Mouse (Mus musculus): Measurements from ENCODE around the gene Hnrnpab. TPM values are rescaled to one million over a fixed set of nuclear protein-coding genes. Genes with fewer than 3 reads are reported as not detected.

The Hnrnpab gene
- polyA plus RNA-seq, 1 experiment = 101 TPM

DNA sequence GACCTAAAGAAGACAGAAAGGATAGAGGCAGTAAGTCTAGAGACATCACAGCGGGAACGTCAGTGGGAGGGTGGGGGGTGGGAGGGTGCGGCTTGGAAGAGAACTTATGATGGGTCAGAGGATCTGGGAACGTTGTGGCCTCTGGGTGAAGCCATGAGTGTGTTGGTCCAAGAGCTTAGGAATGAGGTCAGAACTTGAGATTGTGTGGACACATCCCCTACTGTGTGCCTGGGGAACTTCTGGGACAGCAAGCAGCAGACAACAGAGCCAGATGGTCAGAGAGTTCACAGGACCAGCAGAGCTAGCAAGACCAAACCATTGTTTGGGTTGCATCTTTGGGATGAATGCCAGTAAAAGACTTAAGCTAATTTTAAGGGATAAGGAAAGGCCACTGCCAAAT is 37.8 kb downstream of the Hnrnpab start:
- TF ChIP-seq CTCF (IDR thresholded peaks at IDR 0.05; ENCODE audit: borderline replicate concordance, insufficient read depth, low read depth, low read length) (no peak), POLR2A (IDR thresholded peaks at IDR 0.05; ENCODE audit: borderline replicate concordance, insufficient read depth, low read length) (no peak)
- 80% methylated on average over 4 of the region's 4 CpGs for WGBS
- H3K27ac ChIP-seq (ENCODE audit: insufficient read depth, low read length) = no peak overlapping the region
- H3K4me1 ChIP-seq (ENCODE audit: control insufficient read depth, insufficient read depth, low read length) = no peaks in the 10 kb centered on the region
- DNase-seq = no peak
- H3K27me3 ChIP-seq (ENCODE audit: control insufficient read depth, insufficient read depth, low read length) = no peaks in the 10 kb centered on the region
- no peak overlapping the region for H3K4me3 ChIP-seq (replicated peaks; ENCODE audit: insufficient read depth, low read depth, low read length)

DNA sequence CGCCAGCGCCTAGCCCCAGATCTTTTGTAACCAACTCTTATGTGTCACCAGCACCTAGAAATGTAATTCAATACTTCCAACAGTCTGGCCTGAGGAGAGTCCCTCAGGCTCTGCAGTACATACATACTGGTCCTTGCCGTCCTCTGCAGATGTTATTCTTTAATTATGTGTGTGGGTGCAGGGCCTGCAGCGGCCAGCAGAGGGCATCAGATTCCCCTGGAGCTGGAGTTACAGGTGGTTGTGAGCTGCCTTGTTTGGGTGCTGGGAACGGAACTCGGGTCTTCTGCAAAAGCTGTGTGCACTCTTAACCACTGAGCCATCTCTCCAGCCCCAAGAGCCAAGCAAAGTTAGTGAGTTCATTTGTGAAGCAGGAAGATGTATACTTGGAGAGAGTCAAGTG is 40.7 kb downstream of the Hnrnpab start:
- TF ChIP-seq POLR2A (IDR thresholded peaks at IDR 0.05; ENCODE audit: borderline replicate concordance, insufficient read depth, low read length) (no peak), CTCF (IDR thresholded peaks at IDR 0.05; ENCODE audit: borderline replicate concordance, insufficient read depth, low read depth, low read length) (no peak)
- WGBS = 94% methylated on average over 6 of the region's 6 CpGs
- Histone ChIP-seq H3K4me3 (replicated peaks; ENCODE audit: insufficient read depth, low read depth, low read length) (no peak overlapping the region), H3K27ac (ENCODE audit: insufficient read depth, low read length) (no peak overlapping the region), H3K4me1 (ENCODE audit: control insufficient read depth, insufficient read depth, low read length) (no peaks in the 10 kb centered on the region), H3K27me3 (ENCODE audit: control insufficient read depth, insufficient read depth, low read length) (no peaks in the 10 kb centered on the region)
- no peak for DNase-seq

DNA sequence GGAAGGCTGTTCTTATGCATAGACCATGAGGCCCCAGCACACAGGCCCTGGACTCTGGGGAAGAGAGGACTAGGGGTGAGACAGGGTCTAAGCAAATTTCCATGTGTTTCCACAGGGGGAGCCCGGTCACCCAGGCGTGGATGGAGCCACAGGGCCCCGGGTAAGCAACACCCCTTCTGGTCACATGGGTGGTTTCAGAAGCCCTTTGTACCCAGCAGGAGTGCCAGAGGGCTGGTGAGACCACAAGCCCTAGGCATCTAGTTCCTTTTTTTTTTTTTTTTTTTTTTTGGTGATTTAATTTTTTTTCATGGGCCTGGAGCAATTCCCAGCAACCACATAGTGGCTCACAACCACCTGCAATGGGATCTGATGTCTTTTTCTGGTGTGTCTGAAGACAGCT is 41.6 kb downstream of the Hnrnpab start:
- 35% methylated on average over 3 of the region's 3 CpGs for WGBS
- Histone ChIP-seq H3K27ac (ENCODE audit: insufficient read depth, low read length) (no peak overlapping the region), H3K4me3 (replicated peaks; ENCODE audit: insufficient read depth, low read depth, low read length) (no peak overlapping the region), H3K27me3 (ENCODE audit: control insufficient read depth, insufficient read depth, low read length) (no peaks in the 10 kb centered on the region), H3K4me1 (ENCODE audit: control insufficient read depth, insufficient read depth, low read length) (no peaks in the 10 kb centered on the region)
- no peak for TF ChIP-seq POLR2A (IDR thresholded peaks at IDR 0.05; ENCODE audit: borderline replicate concordance, insufficient read depth, low read length)
- TF ChIP-seq CTCF (IDR thresholded peaks at IDR 0.05; ENCODE audit: borderline replicate concordance, insufficient read depth, low read depth, low read length) = no peak
- no peak for DNase-seq

DNA sequence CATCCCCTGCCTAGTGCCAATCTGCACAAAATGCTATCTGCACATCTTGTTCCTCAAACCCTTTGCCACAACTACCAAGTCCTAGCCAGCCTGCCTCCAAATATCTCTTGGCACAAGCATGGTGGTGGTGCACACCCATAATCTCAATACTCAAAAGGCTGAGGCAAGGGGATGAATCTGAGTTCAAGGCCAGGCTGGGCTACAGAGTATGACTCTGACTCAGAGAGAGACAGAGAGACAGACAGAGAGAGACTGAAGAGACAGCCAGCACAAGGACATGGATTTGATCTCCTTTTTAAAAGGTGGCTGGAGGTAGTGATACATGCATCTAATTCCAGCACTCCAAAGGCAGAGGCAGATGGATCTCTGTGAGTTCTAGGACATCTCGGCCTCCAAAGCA is 43.4 kb downstream of the Hnrnpab start:
- TF ChIP-seq POLR2A (IDR thresholded peaks at IDR 0.05; ENCODE audit: borderline replicate concordance, insufficient read depth, low read length) (no peak), CTCF (IDR thresholded peaks at IDR 0.05; ENCODE audit: borderline replicate concordance, insufficient read depth, low read depth, low read length) (no peak)
- Histone ChIP-seq H3K4me3 (replicated peaks; ENCODE audit: insufficient read depth, low read depth, low read length) (no peak overlapping the region), H3K27me3 (ENCODE audit: control insufficient read depth, insufficient read depth, low read length) (no peaks in the 10 kb centered on the region), H3K27ac (ENCODE audit: insufficient read depth, low read length) (no peak overlapping the region), H3K4me1 (ENCODE audit: control insufficient read depth, insufficient read depth, low read length) (no peaks in the 10 kb centered on the region)
- no peak for DNase-seq
- WGBS = 93% methylated on average over 1 of the region's 1 CpGs

DNA sequence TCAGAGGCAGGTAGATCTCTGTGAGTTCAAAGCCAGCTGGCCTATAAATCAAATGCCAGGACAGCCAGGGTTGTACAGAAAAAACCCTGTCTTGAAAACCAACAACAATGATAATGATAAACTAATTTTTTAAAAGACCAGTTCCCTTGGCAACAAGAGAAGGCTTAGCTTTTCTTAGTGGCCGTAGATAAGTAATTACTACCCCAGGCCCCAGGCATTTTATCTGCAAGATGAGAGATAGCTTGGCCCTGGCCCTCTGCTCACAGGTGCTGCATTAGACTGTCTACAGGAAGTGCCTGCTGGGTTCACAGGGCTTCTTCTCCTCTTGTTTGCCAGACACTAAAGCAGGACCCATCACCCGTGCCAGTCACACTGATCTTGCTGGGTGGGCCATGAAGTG is 51.6 kb downstream of the Hnrnpab start:
- WGBS = 35% methylated on average over 2 of the region's 2 CpGs
- Histone ChIP-seq H3K27ac (ENCODE audit: insufficient read depth, low read length) (no peak overlapping the region), H3K4me3 (replicated peaks; ENCODE audit: insufficient read depth, low read depth, low read length) (no peak overlapping the region), H3K27me3 (ENCODE audit: control insufficient read depth, insufficient read depth, low read length) (no peaks in the 10 kb centered on the region), H3K4me1 (ENCODE audit: control insufficient read depth, insufficient read depth, low read length) (no peaks in the 10 kb centered on the region; the same call in 1 of the 2 replicates)
- TF ChIP-seq POLR2A (IDR thresholded peaks at IDR 0.05; ENCODE audit: borderline replicate concordance, insufficient read depth, low read length) (no peak), CTCF (IDR thresholded peaks at IDR 0.05; ENCODE audit: borderline replicate concordance, insufficient read depth, low read depth, low read length) (no peak)
- DNase-seq = no peak

DNA sequence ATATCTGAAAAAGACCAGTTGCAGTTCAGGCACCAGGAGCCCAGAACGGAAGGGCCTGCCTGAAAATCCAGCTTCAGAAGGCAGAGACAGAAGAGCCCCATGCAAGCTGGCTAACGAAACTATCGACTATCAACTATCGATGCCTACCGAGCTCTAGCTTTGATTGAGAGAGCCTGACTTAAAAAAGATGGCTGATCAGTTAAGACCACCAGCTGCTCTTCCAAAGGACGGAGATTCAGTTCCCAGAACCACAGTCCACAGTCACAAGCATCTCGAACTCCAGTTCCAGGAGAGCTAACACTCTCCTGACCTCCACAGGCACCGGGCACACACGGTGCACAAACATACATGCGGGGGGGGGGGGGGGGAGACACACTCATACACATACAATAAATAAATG is 52.1 kb downstream of the Hnrnpab start:
- no peaks in the 10 kb centered on the region for H3K27me3 ChIP-seq (ENCODE audit: control insufficient read depth, insufficient read depth, low read length)
- WGBS = 72% methylated on average over 10 of the region's 10 CpGs
- H3K27ac ChIP-seq (ENCODE audit: insufficient read depth, low read length) = no peak overlapping the region
- TF ChIP-seq POLR2A (IDR thresholded peaks at IDR 0.05; ENCODE audit: borderline replicate concordance, insufficient read depth, low read length) = no peak
- no peak for TF ChIP-seq CTCF (IDR thresholded peaks at IDR 0.05; ENCODE audit: borderline replicate concordance, insufficient read depth, low read depth, low read length)
- no peak overlapping the region for H3K4me3 ChIP-seq (replicated peaks; ENCODE audit: insufficient read depth, low read depth, low read length)
- no peak for DNase-seq
- H3K4me1 ChIP-seq (ENCODE audit: control insufficient read depth, insufficient read depth, low read length) = no peaks in the 10 kb centered on the region; the same call in 1 of the 2 replicates

DNA sequence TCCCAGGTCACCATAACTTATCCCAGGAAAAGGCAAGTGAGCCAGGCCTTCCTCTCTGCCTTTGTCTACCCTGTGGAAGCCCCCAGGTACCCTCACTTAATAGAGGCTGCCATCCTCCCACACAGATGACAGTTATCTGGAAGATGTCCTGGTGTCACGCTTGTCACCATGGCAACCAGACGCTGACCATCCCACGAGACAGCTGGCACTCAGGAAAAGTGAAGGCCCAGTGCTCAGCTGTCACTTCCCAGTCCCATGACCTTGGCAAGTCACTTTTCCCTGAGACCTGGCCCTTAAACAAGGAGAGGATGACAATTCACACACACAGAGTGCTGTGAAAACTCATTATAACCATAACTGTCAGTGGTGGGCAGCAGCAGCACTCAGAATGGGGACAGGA is 54.6 kb downstream of the Hnrnpab start:
- no peak overlapping the region for H3K27ac ChIP-seq (ENCODE audit: insufficient read depth, low read length)
- DNase-seq = no peak
- 18% methylated on average over 3 of the region's 3 CpGs for WGBS
- TF ChIP-seq POLR2A (IDR thresholded peaks at IDR 0.05; ENCODE audit: borderline replicate concordance, insufficient read depth, low read length) (no peak), CTCF (IDR thresholded peaks at IDR 0.05; ENCODE audit: borderline replicate concordance, insufficient read depth, low read depth, low read length) (no peak)
- no peaks in the 10 kb centered on the region for H3K27me3 ChIP-seq (ENCODE audit: control insufficient read depth, insufficient read depth, low read length)
- no peak overlapping the region for H3K4me3 ChIP-seq (replicated peaks; ENCODE audit: insufficient read depth, low read depth, low read length)
- H3K4me1 ChIP-seq (ENCODE audit: control insufficient read depth, insufficient read depth, low read length) = no peaks in the 10 kb centered on the region; the same call in 1 of the 2 replicates

DNA sequence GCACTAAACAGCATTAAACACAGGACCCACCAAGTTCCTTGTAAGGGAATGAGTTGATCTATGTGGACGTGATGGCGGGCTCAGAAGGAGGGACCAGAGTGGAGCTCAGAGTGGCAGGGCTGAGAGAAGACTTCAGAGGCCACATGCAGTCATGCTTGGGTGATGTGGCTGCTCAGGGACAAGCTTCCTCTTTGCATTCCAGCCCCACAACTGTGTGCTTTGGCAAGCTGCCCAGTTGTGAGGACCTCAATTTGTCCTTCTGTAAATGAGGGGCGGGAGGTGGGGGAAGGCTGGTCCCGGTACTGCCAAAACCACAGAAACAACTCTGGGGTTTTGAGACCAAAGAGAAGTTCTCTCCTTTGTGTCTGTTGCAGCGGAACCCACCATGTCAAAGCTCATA is 55.4 kb downstream of the Hnrnpab start:
- 57% methylated on average over 5 of the region's 5 CpGs for WGBS
- Histone ChIP-seq H3K4me3 (replicated peaks; ENCODE audit: insufficient read depth, low read depth, low read length) (no peak overlapping the region), H3K27me3 (ENCODE audit: control insufficient read depth, insufficient read depth, low read length) (no peaks in the 10 kb centered on the region), H3K27ac (ENCODE audit: insufficient read depth, low read length) (no peak overlapping the region), H3K4me1 (ENCODE audit: control insufficient read depth, insufficient read depth, low read length) (no peaks in the 10 kb centered on the region; the same call in 1 of the 2 replicates)
- TF ChIP-seq POLR2A (IDR thresholded peaks at IDR 0.05; ENCODE audit: borderline replicate concordance, insufficient read depth, low read length) = no peak
- no peak for TF ChIP-seq CTCF (IDR thresholded peaks at IDR 0.05; ENCODE audit: borderline replicate concordance, insufficient read depth, low read depth, low read length)
- DNase-seq = no peak

Other genes with a start within 250 kb of the Hnrnpab start
- 19.3 and 23.2 TPM in 2 replicates for gene Phykpl, start 22.1 kb downstream of the Hnrnpab start, polyA plus RNA-seq (2012; rRNA removed)
- gene Nhp2, start 12.9 kb upstream of the Hnrnpab start, polyA plus RNA-seq (2012; rRNA removed) = 45.2 and 48.4 TPM in 2 replicates
- 62.3 and 72.9 TPM in 2 replicates for gene Rmnd5b, start 29.0 kb upstream of the Hnrnpab start, polyA plus RNA-seq (2012; rRNA removed)
- 15.3 and 16.7 TPM in 2 replicates for gene N4bp3, start 44.0 kb upstream of the Hnrnpab start, polyA plus RNA-seq (2012; rRNA removed)
- gene D930048N14Rik, start 44.1 kb upstream of the Hnrnpab start, polyA plus RNA-seq (2012; rRNA removed) = 3.8 and 4.1 TPM in 2 replicates
- 47.9 and 48.7 TPM in 2 replicates for gene 0610009B22Rik, start 82.0 kb upstream of the Hnrnpab start, polyA plus RNA-seq (2012; rRNA removed)
- 11.0 and 12.3 TPM in 2 replicates for gene Sec24a, start 156.8 kb upstream of the Hnrnpab start, polyA plus RNA-seq (2012; rRNA removed)
- gene Sar1b, start 156.8 kb upstream of the Hnrnpab start, polyA plus RNA-seq (2012; rRNA removed) = 93.3 and 95.1 TPM in 2 replicates

Measured in cerebellum, adult 2 months (tissue).